Mouse (Mus musculus): ENCODE measurements around the gene Caml. TPM values are rescaled to one million over a fixed set of nuclear protein-coding genes. Genes with fewer than 3 reads are reported as not detected.

The Caml gene
- total and polyA plus RNA-seq, 3 experiments: 29.9 to 49.9 (median 38.2) TPM

DNA sequence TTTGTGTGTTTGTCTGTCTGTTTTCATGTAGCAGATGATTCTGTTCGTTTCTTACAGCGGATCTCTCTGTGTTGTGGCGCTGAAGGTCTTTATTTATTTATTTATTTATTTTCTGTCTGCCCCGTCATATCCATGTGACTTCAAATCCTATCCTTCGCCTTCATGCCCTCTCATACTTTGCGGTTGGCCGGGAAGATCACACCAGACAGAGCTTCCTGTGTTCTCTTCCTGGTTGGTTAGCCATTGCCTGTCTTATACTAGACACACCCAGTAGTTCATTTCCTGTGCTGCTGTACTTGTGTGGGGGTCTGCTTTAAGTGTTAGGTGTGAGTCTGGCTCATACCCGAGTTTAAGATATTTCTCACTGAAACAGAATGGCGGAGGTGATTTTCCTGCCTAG is 22.1 kb upstream of the Caml start:
- Histone ChIP-seq H3K27me3 (replicated peaks) (no peaks in the 10 kb centered on the region), H3K36me3 (replicated peaks in 1 of 2; ENCODE audit: control insufficient read depth in 1 of 2, insufficient read depth in 1 of 2, low read length in 1 of 2) (peaks cover 31 to 58% of the 10 kb centered on the region in 2 experiments), H3K9ac (ENCODE audit: insufficient read depth, low read depth) (peak overlapping the region; percentile 46), H3K4me1 (ENCODE audit: control insufficient read depth in 1 of 2, insufficient read depth in 2 of 2) (peaks cover 0 to 17% of the 10 kb centered on the region in 2 experiments; a peak in 2 of 4 replicates), H3K79me2 (replicated peaks; ENCODE audit: control insufficient read depth, extremely low read depth, insufficient read depth, poor library complexity, severe bottlenecking) (no peaks in the 10 kb centered on the region; the same call in 1 of the 2 replicates), H3K4me2 (ENCODE audit: insufficient read depth, low read depth, poor library complexity, severe bottlenecking) (peak overlapping the region; percentile 81), H3K27ac (ENCODE audit: insufficient read depth, low read depth) (no peak overlapping the region), H3K9me3 (replicated peaks; ENCODE audit: low read length) (no peaks in the 10 kb centered on the region), H3K4me3 (replicated peaks in 1 of 3; ENCODE audit: low read depth in 2 of 3, low read length in 2 of 3, poor library complexity in 1 of 3) (peak overlapping the region; percentile 87 to 100 (median 89))
- peak; percentile 57 for DNase-seq (ENCODE audit: extremely low read depth)
- TF ChIP-seq ETS1 (conservative IDR thresholded peaks at IDR 0.05; ENCODE audit: low read depth, low read length) (no peak), USF2 (conservative IDR thresholded peaks at IDR 0.05; ENCODE audit: low read depth, low read length) (no peak), NRF1 (IDR thresholded peaks at IDR 0.05; ENCODE audit: low read depth, low read length) (no peak), ELF1 (IDR thresholded peaks at IDR 0.05; ENCODE audit: low read depth, low read length) (peak; percentile 73), BHLHE40 (IDR thresholded peaks at IDR 0.05; ENCODE audit: low read depth, low read length) (no peak), HCFC1 (IDR thresholded peaks at IDR 0.05; ENCODE audit: low read depth, low read length) (no peak), MAX (IDR thresholded peaks at IDR 0.05; ENCODE audit: low read length) (no peak), ZKSCAN1 (IDR thresholded peaks at IDR 0.05; ENCODE audit: borderline replicate concordance, low read depth, low read length) (no peak), POLR2AphosphoS2 (IDR thresholded peaks at IDR 0.05; ENCODE audit: low read depth, low read length) (no peak), MYC (IDR thresholded peaks at IDR 0.05; ENCODE audit: low read depth, low read length) (no peak), CHD2 (IDR thresholded peaks at IDR 0.05; ENCODE audit: low read length) (no peak), NELFE (IDR thresholded peaks at IDR 0.05; ENCODE audit: low read depth, low read length) (peak; percentile 13; the same call in 1 of the 2 replicates), ZMIZ1 (IDR thresholded peaks at IDR 0.05; ENCODE audit: low read depth, low read length) (no peak), RAD21 (IDR thresholded peaks at IDR 0.05; ENCODE audit: low read depth, low read length) (no peak), IRF4 (IDR thresholded peaks at IDR 0.05; ENCODE audit: low read depth, low read length) (no peak), KAT2A (IDR thresholded peaks at IDR 0.05; ENCODE audit: insufficient replicate concordance, low read length) (no peak), SIN3A (IDR thresholded peaks at IDR 0.05; ENCODE audit: low read length) (peak; percentile 35; the same call in 1 of the 2 replicates), E2F4 (IDR thresholded peaks at IDR 0.05; ENCODE audit: insufficient replicate concordance, low read depth, low read length) (no peak), USF1 (IDR thresholded peaks at IDR 0.05; ENCODE audit: low read depth, low read length) (no peak), MAZ (IDR thresholded peaks at IDR 0.05; ENCODE audit: low read depth, low read length) (no peak), ZNF384 (IDR thresholded peaks at IDR 0.05; ENCODE audit: low read depth, low read length) (no peak), POLR2A (IDR thresholded peaks at IDR 0.05; ENCODE audit: low read depth, low read length) (no peak), TCF12 (IDR thresholded peaks at IDR 0.05; ENCODE audit: low read depth, low read length) (no peak), SMC3 (IDR thresholded peaks at IDR 0.05; ENCODE audit: low read depth, low read length) (no peak), RCOR1 (conservative IDR thresholded peaks at IDR 0.05; ENCODE audit: low read depth, low read length) (no peak), TBP (conservative IDR thresholded peaks at IDR 0.05; ENCODE audit: low read depth, low read length) (0 out of 2 replicates have a peak, but pooled peaks have one; percentile 40), CTCF (conservative IDR thresholded peaks at IDR 0.05 in 1 of 2, IDR thresholded peaks at IDR 0.05 in 1 of 2; ENCODE audit: low read depth in 2 of 2, low read length in 2 of 2) (no peak), GABPA (IDR thresholded peaks at IDR 0.05; ENCODE audit: insufficient replicate concordance, low read depth, low read length) (no peak), MAFK (IDR thresholded peaks at IDR 0.05; ENCODE audit: insufficient replicate concordance, low read length) (no peak)
- dilution Hi-C loops (cut with MboI; ENCODE audit: extremely low pct_ligation_motif_present, extremely low pct_unique_long_range_greater_than_20kb, low sequenced_read_pairs) (no loop called here), in situ Hi-C loops (cut with MboI; ENCODE audit: low pct_ligation_motif_present, low pct_unique_long_range_greater_than_20kb, low sequenced_read_pairs) (loop anchor here (10.0 kb wide), 1 partner anchor 124 kb away; the partner anchor contains the start of gene Pcbd2)
